Mouse (Mus musculus): Measurements from ENCODE around the gene T2. TPM values are rescaled to one million over a fixed set of nuclear protein-coding genes. Genes with fewer than 3 reads are reported as not detected.

T2 gene
- polyA plus RNA-seq, 1 experiment from 2014 or later: 0.39 TPM

DNA sequence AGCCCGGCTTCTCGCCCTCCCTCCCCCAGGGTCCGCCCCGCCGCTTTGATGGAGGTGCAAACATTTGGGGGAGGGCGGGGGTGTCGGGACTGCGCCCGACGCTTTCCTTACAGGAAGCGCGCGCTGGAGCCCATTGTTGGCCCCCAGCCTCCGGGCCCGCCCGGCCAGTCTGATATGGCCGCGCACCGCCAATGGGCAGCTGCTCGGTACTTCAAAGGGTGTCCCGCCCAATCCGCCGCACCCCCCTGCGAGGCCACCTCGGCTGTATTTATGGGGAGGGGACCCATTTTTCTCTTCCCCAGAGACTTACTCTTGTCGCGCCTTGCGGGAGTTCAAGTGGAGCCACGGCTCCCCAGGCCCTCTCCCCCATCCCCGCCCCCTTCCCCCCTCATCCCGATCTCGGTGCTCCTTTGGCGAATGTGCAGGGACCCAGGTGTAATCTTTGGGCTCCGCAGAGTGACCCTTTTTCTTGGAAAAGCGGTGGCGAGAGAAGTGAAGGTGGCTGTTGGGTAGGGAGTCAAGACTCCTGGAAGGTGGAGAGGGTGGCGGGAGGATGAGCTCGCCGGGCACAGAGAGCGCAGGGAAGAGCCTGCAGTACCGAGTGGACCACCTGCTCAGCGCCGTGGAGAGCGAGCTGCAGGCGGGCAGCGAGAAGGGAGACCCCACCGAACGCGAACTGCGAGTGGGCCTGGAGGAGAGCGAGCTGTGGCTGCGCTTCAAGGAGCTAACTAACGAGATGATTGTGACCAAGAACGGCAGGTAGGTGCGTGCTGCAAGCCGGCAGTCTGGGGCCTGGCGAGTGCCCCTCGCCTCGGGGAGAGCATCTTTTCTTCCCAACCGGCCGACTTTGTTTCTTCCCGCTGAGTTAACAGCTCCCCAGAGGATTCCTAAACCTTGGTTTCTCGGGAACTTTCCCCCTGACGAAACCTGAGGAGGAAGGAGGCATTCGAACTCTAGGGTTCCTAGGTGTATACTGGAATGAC, 78.5 kb downstream of the T2 start, which contains the start of gene T:
Gene T, plus strand, starts transcription at position 446 of the 983 bp plus-strand sequence.
- DNase-seq (no peak), ATAC-seq (ENCODE audit: low FRiP score, low TSS enrichment) (no peak)
- under 1% methylated on average over 65 of the region's 65 CpGs for WGBS
- H3K9me3 ChIP-seq (ENCODE audit: control insufficient read depth, low read length): no peaks in the 10 kb centered on the region
- no peaks in the 10 kb centered on the region for H3K36me3 ChIP-seq (ENCODE audit: control insufficient read depth, insufficient read depth, low read length)
- H3K4me2 ChIP-seq (ENCODE audit: low read length): peak within 1 kb of the TSS; percentile 39
- H3K4me1 ChIP-seq (ENCODE audit: control insufficient read depth, insufficient read depth, low read length): 0 out of 2 replicates have a peak, but pooled peaks cover 5% of the 10 kb centered on the region
- peaks cover 97% of the 10 kb centered on the region for H3K27me3 ChIP-seq (ENCODE audit: control insufficient read depth, insufficient read depth, low read length)
- H3K4me3 ChIP-seq (replicated peaks; ENCODE audit: low read depth, low read length): peak within 1 kb of the TSS; percentile 13; the same call in 1 of the 2 replicates
- no peak within 1 kb of the TSS for H3K9ac ChIP-seq (replicated peaks; ENCODE audit: low read length)
- no peak within 1 kb of the TSS for H3K27ac ChIP-seq (replicated peaks; ENCODE audit: low read depth, low read length)

- no peak for ATAC-seq (ENCODE audit: low FRiP score, low TSS enrichment)
- Histone ChIP-seq H3K4me3 (replicated peaks; ENCODE audit: low read depth, low read length) (no peak overlapping the region), H3K9me3 (ENCODE audit: control insufficient read depth, low read length) (no peaks in the 10 kb centered on the region), H3K9ac (replicated peaks; ENCODE audit: low read length) (no peak overlapping the region), H3K27me3 (ENCODE audit: control insufficient read depth, insufficient read depth, low read length) (peaks cover 78% of the 10 kb centered on the region), H3K27ac (replicated peaks; ENCODE audit: low read depth, low read length) (no peak overlapping the region), H3K36me3 (ENCODE audit: control insufficient read depth, insufficient read depth, low read length) (no peaks in the 10 kb centered on the region), H3K4me1 (ENCODE audit: control insufficient read depth, insufficient read depth, low read length) (0 out of 2 replicates have a peak, but pooled peaks cover 5% of the 10 kb centered on the region), H3K4me2 (ENCODE audit: low read length) (no peak overlapping the region)
- DNase-seq: no peak
- WGBS: 16% methylated on average over 7 of the region's 7 CpGs
Measured at GRCm38 (mm10) chr17:8436184-8436583, 80.4 kb downstream of the T2 start.

DNA sequence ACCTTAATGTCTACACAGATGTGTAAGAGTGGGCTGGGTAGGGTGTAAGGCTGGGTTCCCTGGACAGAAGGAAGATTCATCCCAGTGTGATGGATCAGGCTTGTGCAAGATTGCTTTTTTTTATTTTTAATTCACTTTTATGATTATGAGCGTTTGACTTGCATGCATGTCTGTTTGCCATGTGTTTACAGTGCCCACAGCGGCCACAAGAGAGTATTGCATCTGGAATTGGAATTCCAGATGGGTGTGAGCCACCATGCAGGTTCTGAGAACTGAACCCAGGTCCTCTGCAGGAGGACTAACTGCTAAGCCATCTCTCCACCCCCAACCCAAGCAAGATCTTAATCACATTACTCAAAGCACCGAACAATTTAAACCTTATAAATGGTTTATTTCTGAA, 88.3 kb downstream of the T2 start:
- Histone ChIP-seq H3K9ac (replicated peaks; ENCODE audit: low read length) (no peak overlapping the region), H3K9me3 (ENCODE audit: control insufficient read depth, low read length) (no peaks in the 10 kb centered on the region), H3K27me3 (ENCODE audit: control insufficient read depth, insufficient read depth, low read length) (peaks cover 2% of the 10 kb centered on the region; the same call in 1 of the 2 replicates), H3K4me2 (ENCODE audit: low read length) (no peak overlapping the region), H3K4me1 (ENCODE audit: control insufficient read depth, insufficient read depth, low read length) (no peaks in the 10 kb centered on the region), H3K27ac (replicated peaks; ENCODE audit: low read depth, low read length) (no peak overlapping the region), H3K36me3 (ENCODE audit: control insufficient read depth, insufficient read depth, low read length) (no peaks in the 10 kb centered on the region), H3K4me3 (replicated peaks; ENCODE audit: low read depth, low read length) (no peak overlapping the region)
- WGBS: 68% methylated on average over 3 of the region's 3 CpGs
- no peak for ATAC-seq (ENCODE audit: low FRiP score, low TSS enrichment)
- no peak for DNase-seq

- no peak overlapping the region for H3K9ac ChIP-seq (replicated peaks; ENCODE audit: low read length)
- 53% methylated on average over 9 of the region's 9 CpGs for WGBS
- no peaks in the 10 kb centered on the region for H3K27me3 ChIP-seq (ENCODE audit: control insufficient read depth, insufficient read depth, low read length)
- DNase-seq (no peak), ATAC-seq (ENCODE audit: low FRiP score, low TSS enrichment) (no peak)
- no peak overlapping the region for H3K27ac ChIP-seq (replicated peaks; ENCODE audit: low read depth, low read length)
- H3K4me1 ChIP-seq (ENCODE audit: control insufficient read depth, insufficient read depth, low read length): no peaks in the 10 kb centered on the region
- H3K9me3 ChIP-seq (ENCODE audit: control insufficient read depth, low read length): no peaks in the 10 kb centered on the region
- no peak overlapping the region for H3K4me3 ChIP-seq (replicated peaks; ENCODE audit: low read depth, low read length)
- no peaks in the 10 kb centered on the region for H3K36me3 ChIP-seq (ENCODE audit: control insufficient read depth, insufficient read depth, low read length)
- no peak overlapping the region for H3K4me2 ChIP-seq (ENCODE audit: low read length)
Measured at GRCm38 (mm10) chr17:8447676-8448192, 91.9 kb downstream of the T2 start.

DNA sequence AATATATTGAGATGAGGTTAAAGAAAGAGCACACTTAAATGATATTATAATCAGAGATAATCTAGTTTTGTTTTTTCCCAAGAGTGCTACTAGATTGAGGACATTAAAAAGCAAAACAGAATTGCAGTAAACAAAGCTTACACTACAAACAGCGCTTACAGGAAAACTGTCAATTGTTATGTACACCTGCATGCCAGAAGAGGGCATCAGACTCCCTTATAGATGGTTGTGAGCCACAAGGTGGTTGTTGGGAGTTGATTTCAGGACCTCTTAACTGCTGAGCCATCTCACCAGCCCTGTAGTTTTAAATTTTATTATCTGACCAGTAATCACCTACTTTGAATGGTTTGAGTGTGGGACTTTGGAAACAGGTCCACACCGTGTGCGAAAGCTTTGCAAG, 92.5 kb downstream of the T2 start:
- Histone ChIP-seq H3K36me3 (ENCODE audit: control insufficient read depth, insufficient read depth, low read length) (no peaks in the 10 kb centered on the region), H3K9ac (replicated peaks; ENCODE audit: low read length) (no peak overlapping the region), H3K4me1 (ENCODE audit: control insufficient read depth, insufficient read depth, low read length) (no peaks in the 10 kb centered on the region), H3K27me3 (ENCODE audit: control insufficient read depth, insufficient read depth, low read length) (no peaks in the 10 kb centered on the region), H3K4me3 (replicated peaks; ENCODE audit: low read depth, low read length) (no peak overlapping the region), H3K27ac (replicated peaks; ENCODE audit: low read depth, low read length) (no peak overlapping the region), H3K9me3 (ENCODE audit: control insufficient read depth, low read length) (no peaks in the 10 kb centered on the region), H3K4me2 (ENCODE audit: low read length) (no peak overlapping the region)
- WGBS: 74% methylated on average over 3 of the region's 3 CpGs
- DNase-seq (no peak), ATAC-seq (ENCODE audit: low FRiP score, low TSS enrichment) (no peak)

DNA sequence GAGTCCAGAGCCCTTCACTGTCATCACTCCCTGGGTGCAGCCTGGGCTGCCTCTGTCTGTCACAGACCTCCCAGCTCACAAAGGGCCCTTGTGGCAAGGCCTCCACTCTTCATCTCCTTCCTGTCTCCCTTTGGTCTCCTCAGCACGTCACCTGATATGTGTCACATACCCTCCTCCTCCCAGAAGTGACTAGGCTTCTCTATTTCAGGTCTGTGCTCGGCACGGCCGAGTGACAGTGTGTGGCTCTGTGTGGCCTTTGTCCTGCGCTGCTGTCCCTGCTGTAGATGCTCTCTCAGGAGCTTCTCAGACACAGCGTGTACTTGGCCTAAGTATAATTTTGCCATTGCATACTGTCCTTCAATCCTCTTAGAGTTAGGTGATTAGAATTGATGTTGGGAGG, 99.4 kb downstream of the T2 start:
- Histone ChIP-seq H3K4me1 (ENCODE audit: control insufficient read depth, insufficient read depth, low read length) (peaks cover 5% of the 10 kb centered on the region; the same call in 1 of the 2 replicates), H3K27ac (replicated peaks; ENCODE audit: low read depth, low read length) (no peak overlapping the region), H3K36me3 (ENCODE audit: control insufficient read depth, insufficient read depth, low read length) (no peaks in the 10 kb centered on the region), H3K9me3 (ENCODE audit: control insufficient read depth, low read length) (no peaks in the 10 kb centered on the region), H3K4me3 (replicated peaks; ENCODE audit: low read depth, low read length) (no peak overlapping the region), H3K4me2 (ENCODE audit: low read length) (no peak overlapping the region), H3K9ac (replicated peaks; ENCODE audit: low read length) (no peak overlapping the region), H3K27me3 (ENCODE audit: control insufficient read depth, insufficient read depth, low read length) (no peaks in the 10 kb centered on the region)
- WGBS: 67% methylated on average over 6 of the region's 6 CpGs
- DNase-seq (no peak), ATAC-seq (ENCODE audit: low FRiP score, low TSS enrichment) (no peak)

DNA sequence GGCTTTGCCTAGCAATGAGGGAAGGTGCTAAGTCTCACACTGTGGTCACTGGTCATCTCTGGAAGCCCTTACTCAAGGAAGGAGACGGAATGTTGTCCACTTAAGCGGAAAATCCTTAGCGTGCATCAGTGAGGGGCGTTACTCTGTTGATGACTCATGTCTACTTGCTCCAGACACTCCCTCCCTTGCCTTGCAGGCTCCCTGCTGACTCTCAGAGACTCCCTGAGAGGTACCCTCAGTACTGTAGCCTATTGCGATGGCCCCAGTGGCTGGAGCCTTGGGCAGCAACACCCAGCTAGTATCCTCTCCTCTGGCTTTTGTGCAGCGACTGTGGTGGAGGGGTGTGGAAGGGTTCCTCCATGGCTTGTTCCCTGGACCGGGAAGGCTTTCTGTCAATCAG, 99.8 kb downstream of the T2 start:
- ATAC-seq (ENCODE audit: low FRiP score, low TSS enrichment) (no peak), DNase-seq (no peak)
- H3K4me3 ChIP-seq (replicated peaks; ENCODE audit: low read depth, low read length): no peak overlapping the region
- no peaks in the 10 kb centered on the region for H3K36me3 ChIP-seq (ENCODE audit: control insufficient read depth, insufficient read depth, low read length)
- no peaks in the 10 kb centered on the region for H3K27me3 ChIP-seq (ENCODE audit: control insufficient read depth, insufficient read depth, low read length)
- H3K9me3 ChIP-seq (ENCODE audit: control insufficient read depth, low read length): no peaks in the 10 kb centered on the region
- H3K4me1 ChIP-seq (ENCODE audit: control insufficient read depth, insufficient read depth, low read length): peaks cover 5% of the 10 kb centered on the region; the same call in 1 of the 2 replicates
- 66% methylated on average over 7 of the region's 7 CpGs for WGBS
- H3K4me2 ChIP-seq (ENCODE audit: low read length): no peak overlapping the region
- no peak overlapping the region for H3K27ac ChIP-seq (replicated peaks; ENCODE audit: low read depth, low read length)
- no peak overlapping the region for H3K9ac ChIP-seq (replicated peaks; ENCODE audit: low read length)

- no peaks in the 10 kb centered on the region for H3K9me3 ChIP-seq (ENCODE audit: control insufficient read depth, low read length)
- peak; percentile 60 for DNase-seq
- WGBS: 36% methylated on average over 9 of the region's 9 CpGs
- H3K36me3 ChIP-seq (ENCODE audit: control insufficient read depth, insufficient read depth, low read length): no peaks in the 10 kb centered on the region
- no peak overlapping the region for H3K4me3 ChIP-seq (replicated peaks; ENCODE audit: low read depth, low read length)
- H3K9ac ChIP-seq (replicated peaks; ENCODE audit: low read length): no peak overlapping the region
- H3K27me3 ChIP-seq (ENCODE audit: control insufficient read depth, insufficient read depth, low read length): no peaks in the 10 kb centered on the region
- no peak overlapping the region for H3K4me2 ChIP-seq (ENCODE audit: low read length)
- H3K4me1 ChIP-seq (ENCODE audit: control insufficient read depth, insufficient read depth, low read length): peaks cover 5% of the 10 kb centered on the region; the same call in 1 of the 2 replicates
- ATAC-seq (ENCODE audit: low FRiP score, low TSS enrichment): no peak
- peak overlapping the region; percentile 55 for H3K27ac ChIP-seq (replicated peaks; ENCODE audit: low read depth, low read length)
Measured at GRCm38 (mm10) chr17:8456856-8457460, 101.2 kb downstream of the T2 start.
